Mouse (Mus musculus) testis, adult 2 months (tissue): Measurements from ENCODE around the gene Pak6.

Experiments
- CTCF ChIP-seq: fragments of 200-500 bp; IDR thresholded peaks from 2 replicates; pipeline ENCODE4 v1.5.1; 2012; ENCODE audit warnings: low read depth, mild to moderate bottlenecking, inconsistent platforms, low read length, moderate library complexity; ENCODE audit not compliant: control insufficient read depth, insufficient read depth, insufficient replicate concordance
- POLR2A ChIP-seq: fragments of 200-500 bp; IDR thresholded peaks from 2 replicates; pipeline ENCODE4 v1.6.1; 2012; ENCODE audit warnings: low read depth, mild to moderate bottlenecking, inconsistent platforms, low read length, moderate library complexity; ENCODE audit not compliant: control insufficient read depth

DNA sequence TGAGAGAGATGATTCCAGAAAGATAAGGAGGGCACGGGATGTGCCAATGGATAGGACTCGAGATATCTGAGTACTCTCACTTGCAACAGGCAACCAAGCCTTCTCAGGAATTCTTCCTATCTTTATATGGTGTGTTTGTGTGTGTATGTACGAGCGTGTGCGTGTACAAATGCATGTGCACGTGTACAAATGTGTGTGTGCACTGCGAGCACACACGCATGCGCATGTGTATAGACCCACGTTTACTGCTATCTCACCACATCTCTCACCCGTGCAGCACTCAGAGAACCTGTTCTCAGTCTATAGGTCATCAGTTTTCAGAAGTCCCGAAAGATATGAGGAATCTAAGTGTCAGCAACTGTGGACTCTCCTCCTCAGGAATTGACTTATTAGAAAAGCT lies 3.6 kb upstream of the Pak6 start:
- no peak for TF ChIP-seq CTCF
- no peak for TF ChIP-seq POLR2A
